Mouse (Mus musculus): Measurements from ENCODE around the gene Gatad2a. TPM values are rescaled to one million over a fixed set of nuclear protein-coding genes. Genes with fewer than 3 reads are reported as not detected.
"Not testable (repeated sequence)": the region's sequence is repeated elsewhere in the genome, so short reads cannot be mapped to it uniquely, and the experiment has no call there.

Gene Gatad2a
- polyA plus RNA-seq, 1 experiment from 2014 or later = 55.6 TPM

DNA sequence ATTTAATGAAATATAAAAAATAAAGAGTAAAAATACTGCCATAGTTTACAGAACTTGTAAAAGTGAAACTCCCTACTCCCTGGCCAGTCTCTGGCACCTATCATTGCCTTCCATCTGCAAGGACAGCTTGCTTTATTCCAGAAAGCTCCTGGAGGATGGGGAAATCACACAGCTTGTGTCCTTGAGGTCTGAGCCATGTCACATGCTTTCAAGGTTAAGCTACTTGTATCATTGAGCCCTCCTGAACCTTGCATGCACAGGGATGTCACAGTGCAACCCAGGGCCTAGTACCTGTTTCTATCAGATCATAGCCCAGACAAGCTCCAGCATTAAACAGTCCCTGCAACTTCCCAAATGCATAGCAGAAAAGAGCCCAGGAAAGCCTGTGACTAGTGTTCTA lies 36.9 kb downstream of the Gatad2a start:
- Histone ChIP-seq H3K4me2 (no peak overlapping the region), H3K4me3 (no peak overlapping the region), H3K27ac (ENCODE audit: poor library complexity, severe bottlenecking) (no peak overlapping the region), H3K9me3 (replicated peaks) (no peaks in the 10 kb centered on the region), H3K27me3 (replicated peaks) (no peaks in the 10 kb centered on the region), H3K4me1 (replicated peaks) (peaks cover 56% of the 10 kb centered on the region), H3K36me3 (0 out of 2 replicates have a peak, but pooled peaks cover 4% of the 10 kb centered on the region), H3K9ac (no peak overlapping the region)
- ATAC-seq (ENCODE audit: insufficient number of reproducible peaks, low FRiP score) = no peak

DNA sequence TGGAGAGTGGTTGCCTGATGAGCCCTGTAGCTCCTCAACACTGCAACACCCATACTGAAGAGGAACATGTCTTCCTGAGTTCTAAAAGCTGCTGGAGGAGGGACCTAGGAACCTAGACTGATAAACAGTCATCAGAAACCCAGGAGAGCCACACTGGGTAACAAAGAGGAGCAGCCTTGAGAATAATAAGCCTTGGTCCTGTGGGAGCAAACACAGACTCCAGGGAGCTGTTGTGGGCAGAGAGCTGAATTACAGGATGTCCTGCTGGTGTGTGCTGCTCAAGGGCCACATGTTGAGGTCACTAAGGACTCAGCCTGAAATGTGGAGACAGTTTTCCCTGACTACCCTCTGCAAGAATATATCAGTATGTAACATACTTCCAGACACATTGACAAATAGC lies 38.3 kb downstream of the Gatad2a start:
- Histone ChIP-seq H3K4me1 (replicated peaks) (peaks cover 55% of the 10 kb centered on the region), H3K4me2 (no peak overlapping the region), H3K9me3 (replicated peaks) (no peaks in the 10 kb centered on the region), H3K9ac (no peak overlapping the region), H3K27ac (ENCODE audit: poor library complexity, severe bottlenecking) (no peak overlapping the region), H3K4me3 (no peak overlapping the region), H3K36me3 (0 out of 2 replicates have a peak, but pooled peaks cover 4% of the 10 kb centered on the region), H3K27me3 (replicated peaks) (no peaks in the 10 kb centered on the region)
- ATAC-seq (ENCODE audit: insufficient number of reproducible peaks, low FRiP score) = no peak

- no peaks in the 10 kb centered on the region for H3K9me3 ChIP-seq (replicated peaks)
- WGBS = 16% methylated on average over 1 of the region's 1 CpGs
- no peak overlapping the region for H3K9ac ChIP-seq
- no peak for ATAC-seq (ENCODE audit: insufficient number of reproducible peaks, low FRiP score)
- 0 out of 2 replicates have a peak, but pooled peaks cover 4% of the 10 kb centered on the region for H3K36me3 ChIP-seq
- H3K27me3 ChIP-seq (replicated peaks) = no peaks in the 10 kb centered on the region
- no peak overlapping the region for H3K27ac ChIP-seq (ENCODE audit: poor library complexity, severe bottlenecking)
- peaks cover 55% of the 10 kb centered on the region for H3K4me1 ChIP-seq (replicated peaks)
- H3K4me2 ChIP-seq = no peak overlapping the region
- H3K4me3 ChIP-seq = no peak overlapping the region
These were observed 38.8 kb downstream of the Gatad2a start for GRCm38 (mm10) chr8:69957419-69957818.

DNA sequence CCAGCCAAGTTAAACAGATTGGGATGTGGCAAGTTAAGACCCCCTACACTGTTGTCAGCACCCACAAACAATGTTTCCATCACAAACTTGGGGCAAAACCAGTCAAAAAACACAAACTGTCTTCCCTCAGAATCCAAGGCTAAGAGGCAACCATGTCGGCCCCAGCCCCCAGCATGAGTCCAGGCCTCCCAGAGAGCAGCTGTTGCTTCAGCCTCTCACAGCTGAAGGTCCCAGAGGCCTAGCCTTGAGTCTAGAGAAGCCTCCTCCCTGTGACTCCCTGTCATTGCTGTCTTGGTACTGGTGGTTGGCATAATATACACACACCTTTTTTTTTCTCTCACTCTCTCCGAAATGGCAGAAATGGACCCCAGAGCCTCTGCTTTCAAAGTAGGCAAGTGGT lies 39.5 kb downstream of the Gatad2a start:
- no peak overlapping the region for H3K27ac ChIP-seq (ENCODE audit: poor library complexity, severe bottlenecking)
- peaks cover 55% of the 10 kb centered on the region for H3K4me1 ChIP-seq (replicated peaks)
- no peak overlapping the region for H3K4me3 ChIP-seq
- H3K27me3 ChIP-seq (replicated peaks) = no peaks in the 10 kb centered on the region
- no peak for ATAC-seq (ENCODE audit: insufficient number of reproducible peaks, low FRiP score)
- H3K9ac ChIP-seq = no peak overlapping the region
- H3K9me3 ChIP-seq (replicated peaks) = no peaks in the 10 kb centered on the region
- H3K4me2 ChIP-seq = no peak overlapping the region
- WGBS = 61% methylated on average over 2 of the region's 2 CpGs
- H3K36me3 ChIP-seq = 0 out of 2 replicates have a peak, but pooled peaks cover under 1% of the 10 kb centered on the region

DNA sequence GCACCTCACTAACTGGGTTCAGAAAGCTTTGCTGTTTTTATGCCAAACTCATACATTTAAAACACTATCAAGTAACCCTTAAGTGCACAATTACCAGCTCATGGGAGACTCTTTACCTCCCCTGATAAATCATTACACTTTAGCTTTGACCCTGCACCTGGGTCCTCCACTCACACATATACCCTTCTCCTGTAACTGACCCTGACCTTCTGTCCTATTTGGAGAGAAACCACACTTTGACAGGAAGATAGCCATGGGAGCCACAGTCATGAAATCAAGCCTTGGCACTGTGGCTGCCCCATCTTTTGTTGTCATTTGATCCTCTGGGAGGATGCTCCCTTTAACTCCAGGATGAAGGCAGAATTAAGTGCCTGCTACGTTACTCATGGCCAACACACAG lies 41.5 kb downstream of the Gatad2a start:
- no peak overlapping the region for H3K9ac ChIP-seq
- H3K4me1 ChIP-seq (replicated peaks) = peaks cover 56% of the 10 kb centered on the region
- H3K27me3 ChIP-seq (replicated peaks) = no peaks in the 10 kb centered on the region
- ATAC-seq (ENCODE audit: insufficient number of reproducible peaks, low FRiP score) = no peak
- no peaks in the 10 kb centered on the region for H3K9me3 ChIP-seq (replicated peaks)
- peaks cover 8% of the 10 kb centered on the region for H3K36me3 ChIP-seq
- no peak overlapping the region for H3K4me3 ChIP-seq
- H3K27ac ChIP-seq (ENCODE audit: poor library complexity, severe bottlenecking) = no peak overlapping the region
- no peak overlapping the region for H3K4me2 ChIP-seq
- WGBS = 78% methylated on average over 1 of the region's 1 CpGs

DNA sequence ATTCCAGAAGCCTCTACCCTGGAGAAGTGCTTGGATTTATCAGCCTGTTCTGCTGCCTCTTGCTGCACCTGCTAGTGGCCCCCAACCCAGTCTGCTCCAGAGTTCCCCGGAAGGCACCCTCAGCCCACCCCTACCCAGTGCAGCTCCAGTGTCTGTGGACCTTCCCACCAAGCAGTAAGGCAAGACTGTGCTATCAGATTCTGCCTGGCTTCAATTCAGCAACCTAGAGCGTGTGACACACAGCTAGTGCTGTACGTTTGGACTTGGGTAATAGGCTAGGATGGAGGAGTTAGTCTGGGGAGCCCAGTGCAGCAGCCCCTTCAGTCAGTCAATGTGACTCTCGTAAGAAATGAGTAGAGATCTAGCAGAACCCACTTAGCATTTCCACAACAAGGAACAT lies 42.0 kb downstream of the Gatad2a start:
- H3K36me3 ChIP-seq = peaks cover 12% of the 10 kb centered on the region
- H3K9me3 ChIP-seq (replicated peaks) = no peaks in the 10 kb centered on the region
- H3K4me2 ChIP-seq = no peak overlapping the region
- no peak; the same call in 1 of the 2 replicates for ATAC-seq (ENCODE audit: insufficient number of reproducible peaks, low FRiP score)
- no peak overlapping the region; the same call in 1 of the 2 replicates for H3K9ac ChIP-seq
- no peaks in the 10 kb centered on the region for H3K27me3 ChIP-seq (replicated peaks)
- H3K4me3 ChIP-seq = no peak overlapping the region
- WGBS = 68% methylated on average over 4 of the region's 4 CpGs
- H3K4me1 ChIP-seq (replicated peaks) = peaks cover 52% of the 10 kb centered on the region
- H3K27ac ChIP-seq (ENCODE audit: poor library complexity, severe bottlenecking) = no peak overlapping the region

- 91% methylated on average over 2 of the region's 2 CpGs for WGBS
- H3K4me1 ChIP-seq (replicated peaks) = peaks cover 19% of the 10 kb centered on the region
- no peak overlapping the region for H3K4me2 ChIP-seq
These were observed 45.9 kb downstream of the Gatad2a start for GRCm38 (mm10) chr8:69950300-69950699.

GRCm38 (mm10) chr8:69942495-69942894 lies 53.7 kb downstream of the Gatad2a start:
- H3K4me2 ChIP-seq; H3K27ac ChIP-seq (ENCODE audit: poor library complexity, severe bottlenecking); H3K27me3 ChIP-seq (replicated peaks); H3K9me3 ChIP-seq (replicated peaks); H3K4me3 ChIP-seq; H3K36me3 ChIP-seq; H3K9ac ChIP-seq; ATAC-seq (ENCODE audit: insufficient number of reproducible peaks, low FRiP score): not testable (repeated sequence)
- H3K4me1 ChIP-seq (replicated peaks) = peaks cover 64% of the 10 kb centered on the region
- WGBS = 86% methylated on average over 3 of the region's 3 CpGs

More at GRCm38 (mm10) chr8:69950300-69950699, 45.9 kb downstream of the Gatad2a start:
- H3K4me3 ChIP-seq = no peak overlapping the region
- no peaks in the 10 kb centered on the region for H3K27me3 ChIP-seq (replicated peaks)
- H3K9ac ChIP-seq = no peak overlapping the region
- ATAC-seq (ENCODE audit: insufficient number of reproducible peaks, low FRiP score) = no peak
- no peak overlapping the region for H3K27ac ChIP-seq (ENCODE audit: poor library complexity, severe bottlenecking)
- H3K36me3 ChIP-seq = peaks cover 27% of the 10 kb centered on the region
- no peaks in the 10 kb centered on the region for H3K9me3 ChIP-seq (replicated peaks)

- Histone ChIP-seq H3K36me3 (peaks cover 5% of the 10 kb centered on the region), H3K27me3 (replicated peaks) (no peaks in the 10 kb centered on the region), H3K27ac (ENCODE audit: poor library complexity, severe bottlenecking) (peak overlapping the region; percentile 73), H3K4me1 (replicated peaks) (peaks cover 85% of the 10 kb centered on the region), H3K9ac (no peak overlapping the region), H3K4me2 (no peak overlapping the region), H3K9me3 (replicated peaks) (no peaks in the 10 kb centered on the region), H3K4me3 (no peak overlapping the region)
- no peak for ATAC-seq (ENCODE audit: insufficient number of reproducible peaks, low FRiP score)
- 73% methylated on average over 2 of the region's 2 CpGs for WGBS
These were observed 55.8 kb downstream of the Gatad2a start for GRCm38 (mm10) chr8:69940386-69940785.

DNA sequence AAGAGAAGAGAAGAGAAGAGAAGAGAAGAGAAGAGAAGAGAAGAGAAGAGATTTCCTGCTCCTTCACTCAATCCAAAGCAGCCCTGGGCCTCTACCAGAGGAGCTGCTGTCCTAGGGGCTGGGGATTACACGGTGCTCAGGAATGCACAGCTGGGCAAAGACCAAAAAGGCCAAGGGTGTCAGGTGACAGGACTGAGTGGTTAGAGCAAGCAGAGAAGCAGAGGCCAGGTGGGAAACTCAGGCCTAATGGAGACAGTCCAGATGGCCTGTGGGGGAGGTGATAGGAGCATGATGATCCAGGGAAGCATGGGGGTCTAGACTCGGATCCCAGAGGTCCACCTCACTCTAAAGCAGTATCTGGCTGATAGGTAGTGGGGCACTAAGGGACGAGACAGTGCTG lies 56.6 kb downstream of the Gatad2a start:
- no peaks in the 10 kb centered on the region for H3K27me3 ChIP-seq (replicated peaks)
- H3K4me1 ChIP-seq (replicated peaks) = peaks cover 86% of the 10 kb centered on the region
- H3K9me3 ChIP-seq (replicated peaks) = no peaks in the 10 kb centered on the region
- ATAC-seq (ENCODE audit: insufficient number of reproducible peaks, low FRiP score) = no peak
- peak overlapping the region; percentile 73 for H3K27ac ChIP-seq (ENCODE audit: poor library complexity, severe bottlenecking)
- 24% methylated on average over 3 of the region's 3 CpGs for WGBS
- no peak overlapping the region for H3K4me3 ChIP-seq
- peaks cover 13% of the 10 kb centered on the region for H3K36me3 ChIP-seq
- H3K9ac ChIP-seq = no peak overlapping the region
- peak overlapping the region; percentile 27; the same call in 1 of the 2 replicates for H3K4me2 ChIP-seq

GRCm38 (mm10) chr8:69938245-69938982 lies 57.8 kb downstream of the Gatad2a start:
- Histone ChIP-seq H3K27ac (ENCODE audit: poor library complexity, severe bottlenecking) (peak overlapping the region; percentile 96; the same call in 1 of the 2 replicates), H3K27me3 (replicated peaks) (no peaks in the 10 kb centered on the region), H3K9ac (0 out of 2 replicates have a peak overlapping the region, but pooled peaks have one; percentile 17), H3K36me3 (peaks cover 22% of the 10 kb centered on the region), H3K9me3 (replicated peaks) (no peaks in the 10 kb centered on the region), H3K4me1 (replicated peaks) (peaks cover 85% of the 10 kb centered on the region), H3K4me2 (no peak overlapping the region), H3K4me3 (no peak overlapping the region)
- WGBS = 64% methylated on average over 6 of the region's 6 CpGs
- no peak for ATAC-seq (ENCODE audit: insufficient number of reproducible peaks, low FRiP score)

All from heart, embryonic 12.5 days (tissue).